Mouse (Mus musculus) midbrain, embryonic 16.5 days (tissue): Measurements from ENCODE around the gene 1700028K03Rik. TPM values are rescaled to one million over a fixed set of nuclear protein-coding genes. Genes with fewer than 3 reads are reported as not detected.

Source experiments
- ATAC-seq: fragments of 200-750 bp; cut with Nextera tagmentation; 2 replicates; pipeline ENCODE4 v1.8.0; 2017; ENCODE audit warnings: moderate TSS enrichment
- H3K27ac ChIP-seq: fragments of 300-500 bp; sonication (generic); 2 replicates; pipeline ENCODE4 v1.5.1; 2014; ENCODE audit warnings: mild to moderate bottlenecking, low read length, mixed read lengths
- H3K27me3 ChIP-seq: fragments of 300-500 bp; sonication (generic); 2 replicates; pipeline ENCODE4 v1.6.1; 2014; ENCODE audit warnings: low read depth, low read length, mixed read lengths; ENCODE audit not compliant: control insufficient read depth, insufficient read depth
- H3K36me3 ChIP-seq: fragments of 300-500 bp; sonication (generic); 2 replicates; pipeline ENCODE4 v1.6.1; 2014; ENCODE audit warnings: mild to moderate bottlenecking, low read length, moderate library complexity, mixed read lengths; ENCODE audit not compliant: control insufficient read depth, insufficient read depth
- H3K4me1 ChIP-seq: fragments of 300-500 bp; sonication (generic); 2 replicates; pipeline ENCODE4 v1.6.1; 2014; ENCODE audit warnings: mild to moderate bottlenecking, low read length, mixed read lengths; ENCODE audit not compliant: control insufficient read depth, insufficient read depth
- H3K4me2 ChIP-seq: fragments of 300-500 bp; sonication (generic); 2 replicates; pipeline ENCODE4 v1.6.1; 2014; ENCODE audit warnings: mild to moderate bottlenecking, low read length, mixed read lengths
- H3K4me3 ChIP-seq: fragments of 300-500 bp; sonication (generic); 2 replicates; pipeline ENCODE4 v1.5.1; 2014; ENCODE audit warnings: low read depth, mild to moderate bottlenecking, low read length, moderate library complexity, mixed read lengths
- H3K9ac ChIP-seq: fragments of 300-500 bp; sonication (generic); 2 replicates; pipeline ENCODE4 v1.6.1; 2014; ENCODE audit warnings: low read depth, low read length, mixed read lengths
- H3K9me3 ChIP-seq: fragments of 300-500 bp; sonication (generic); replicated peaks from 2 replicates; pipeline ENCODE4 v1.6.1; 2014; ENCODE audit warnings: mild to moderate bottlenecking, low read length, mixed read lengths; ENCODE audit not compliant: control insufficient read depth, poor library complexity, severe bottlenecking
- WGBS: fragments of 180-500 bp; shearing (Covaris S2); extraction: QIAGEN DNeasy Blood & Tissue Kit; methylation state at CpG from one replicate; pipeline ENCODE4 v1.1.7; 2014; 5-methylcytosine and 5-hydroxymethylcytosine counted together
- polyA plus RNA-seq: library from polyadenylated mRNA; unstranded; fragments of >200 nt; fragmentation: Nextera tagmentation; extraction: Ambion mirVana; gene quantifications from 2 replicates; pipeline ENCODE4 v1.2.1, GENCODE M21; 2015

Gene 1700028K03Rik
- polyA plus RNA-seq, 1 experiment from 2014 or later, result 0.46 TPM

GRCm38 (mm10) chr5:107499891-107500535 lies 34.5 kb upstream of the 1700028K03Rik start:
- Histone ChIP-seq H3K4me3 (no peak overlapping the region), H3K27me3 (no peaks in the 10 kb centered on the region), H3K4me2 (no peak overlapping the region), H3K9me3 (no peaks in the 10 kb centered on the region), H3K9ac (no peak overlapping the region), H3K36me3 (peaks cover 8% of the 10 kb centered on the region; the same call in 1 of the 2 replicates), H3K4me1 (peaks cover 17% of the 10 kb centered on the region), H3K27ac (no peak overlapping the region)
- WGBS, result 82% methylated on average over 5 of the region's 5 CpGs
- ATAC-seq, result no peak

GRCm38 (mm10) chr5:107500741-107501140 lies 33.8 kb upstream of the 1700028K03Rik start:
- ATAC-seq, result no peak
- H3K4me3 ChIP-seq, result no peak overlapping the region
- 88% methylated on average over 1 of the region's 1 CpGs for WGBS
- H3K9ac ChIP-seq, result no peak overlapping the region
- H3K27me3 ChIP-seq, result no peaks in the 10 kb centered on the region
- H3K9me3 ChIP-seq, result no peaks in the 10 kb centered on the region
- H3K4me1 ChIP-seq, result peaks cover 17% of the 10 kb centered on the region
- H3K36me3 ChIP-seq, result peaks cover 9% of the 10 kb centered on the region; the same call in 1 of the 2 replicates
- H3K27ac ChIP-seq, result no peak overlapping the region
- no peak overlapping the region for H3K4me2 ChIP-seq

DNA sequence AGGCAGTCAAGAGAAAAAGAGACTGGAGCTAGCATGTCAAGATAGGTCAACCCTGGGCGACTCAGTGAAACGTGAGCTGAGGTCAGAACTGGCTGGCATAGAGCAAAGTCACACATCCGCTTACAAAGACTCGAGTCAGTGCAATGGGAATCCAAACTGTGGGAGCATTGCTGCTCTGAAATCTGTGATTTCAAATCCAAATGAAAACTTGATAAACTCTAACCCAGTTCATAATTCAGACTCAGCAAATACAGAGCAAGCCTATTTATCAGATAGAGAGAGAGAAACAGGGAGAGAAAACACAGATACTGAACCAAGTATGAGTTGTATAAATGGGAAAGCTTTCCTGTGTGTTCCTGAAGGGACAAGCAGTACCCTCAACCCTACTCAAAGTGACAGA lies 27.2 kb upstream of the 1700028K03Rik start, which contains the start of gene Gm42669:
Gm42669 (plus strand) TSS at position 301 of the 400 bp plus-strand sequence.
- H3K4me1 ChIP-seq, result no peaks in the 10 kb centered on the region
- no peak within 1 kb of the TSS for H3K9ac ChIP-seq
- 90% methylated on average over 4 of the region's 4 CpGs for WGBS
- H3K9me3 ChIP-seq, result no peaks in the 10 kb centered on the region
- peaks cover 14% of the 10 kb centered on the region; the same call in 1 of the 2 replicates for H3K36me3 ChIP-seq
- H3K4me2 ChIP-seq, result no peak within 1 kb of the TSS
- no peak within 1 kb of the TSS for H3K27ac ChIP-seq
- no peaks in the 10 kb centered on the region for H3K27me3 ChIP-seq
- no peak for ATAC-seq
- H3K4me3 ChIP-seq, result no peak within 1 kb of the TSS

DNA sequence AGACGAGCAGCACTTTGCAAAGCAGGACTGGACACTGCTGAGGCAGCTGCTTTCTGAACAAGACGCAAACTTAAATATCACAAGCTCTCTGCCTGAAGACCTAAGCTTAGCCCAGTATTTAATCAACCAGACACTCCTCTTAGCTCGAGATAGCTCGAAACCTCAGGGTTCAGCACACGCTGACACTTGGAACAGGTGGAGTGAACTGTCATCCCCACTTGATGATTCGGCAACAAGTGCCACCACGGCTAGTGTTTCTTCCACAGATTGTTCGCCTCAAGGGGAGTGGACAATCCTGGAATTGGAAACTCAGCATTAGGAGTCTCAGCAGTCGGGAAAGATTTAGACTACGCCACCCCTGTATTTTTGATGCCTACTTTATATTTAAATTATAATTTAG lies 24.0 kb upstream of the 1700028K03Rik start:
- Histone ChIP-seq H3K4me3 (no peak overlapping the region), H3K27ac (no peak overlapping the region), H3K4me2 (no peak overlapping the region), H3K9ac (no peak overlapping the region), H3K36me3 (peaks cover 10% of the 10 kb centered on the region; the same call in 1 of the 2 replicates), H3K4me1 (no peaks in the 10 kb centered on the region), H3K27me3 (no peaks in the 10 kb centered on the region), H3K9me3 (no peaks in the 10 kb centered on the region)
- ATAC-seq, result no peak
- 93% methylated on average over 10 of the region's 10 CpGs for WGBS

DNA sequence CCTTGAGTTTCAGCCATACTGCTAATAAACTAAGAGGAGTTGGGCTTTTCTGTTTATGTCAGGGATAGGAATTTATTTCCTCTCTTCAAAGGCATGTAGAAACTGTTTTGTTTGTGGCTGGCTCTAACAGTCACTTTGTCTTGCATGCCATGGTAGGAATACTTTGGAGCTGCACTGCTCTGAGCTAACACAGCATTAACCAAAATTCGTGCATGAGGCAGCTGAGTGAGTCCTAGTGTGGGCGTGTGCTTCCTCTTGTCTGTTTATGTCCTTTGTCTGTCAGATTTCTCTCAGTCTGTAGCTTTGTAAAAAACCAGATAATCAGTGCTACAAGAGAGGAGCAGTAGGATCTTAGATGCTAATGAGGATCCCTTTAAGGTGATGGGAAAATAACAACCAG lies 23.2 kb upstream of the 1700028K03Rik start:
- H3K27me3 ChIP-seq, result no peaks in the 10 kb centered on the region
- WGBS, result 57% methylated on average over 2 of the region's 2 CpGs
- no peaks in the 10 kb centered on the region for H3K9me3 ChIP-seq
- H3K4me2 ChIP-seq, result no peak overlapping the region
- H3K36me3 ChIP-seq, result peaks cover 10% of the 10 kb centered on the region; the same call in 1 of the 2 replicates
- no peak overlapping the region for H3K27ac ChIP-seq
- no peak overlapping the region for H3K9ac ChIP-seq
- ATAC-seq, result no peak
- no peak overlapping the region for H3K4me3 ChIP-seq
- H3K4me1 ChIP-seq, result no peaks in the 10 kb centered on the region

- no peaks in the 10 kb centered on the region for H3K4me1 ChIP-seq
- H3K9ac ChIP-seq, result no peak overlapping the region
- no peak for ATAC-seq
- 51% methylated on average over 7 of the region's 7 CpGs for WGBS
- H3K36me3 ChIP-seq, result no peaks in the 10 kb centered on the region
- no peaks in the 10 kb centered on the region for H3K27me3 ChIP-seq
- H3K27ac ChIP-seq, result no peak overlapping the region
- H3K9me3 ChIP-seq, result no peaks in the 10 kb centered on the region
- no peak overlapping the region for H3K4me3 ChIP-seq
- no peak overlapping the region for H3K4me2 ChIP-seq
Measured at GRCm38 (mm10) chr5:107513583-107513982, 20.9 kb upstream of the 1700028K03Rik start.

DNA sequence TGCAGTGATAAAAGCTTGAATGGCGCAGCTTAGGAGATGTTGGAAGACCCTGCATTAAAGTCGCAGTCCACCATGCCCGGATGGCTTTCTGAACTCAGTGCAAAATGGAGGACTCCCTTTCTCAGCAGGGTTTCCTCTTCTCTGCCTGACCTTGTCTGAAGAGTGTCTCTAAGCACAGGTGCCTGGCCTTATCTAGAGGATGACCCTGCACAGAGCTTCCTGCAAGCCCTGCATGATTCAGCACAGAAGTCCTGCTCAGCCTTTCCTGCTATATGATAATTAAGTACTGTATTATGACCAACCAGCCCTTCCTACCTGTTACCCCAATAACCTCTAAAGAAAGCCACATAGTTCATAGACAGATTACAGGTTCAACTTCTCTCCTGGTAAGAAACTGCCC lies 19.1 kb upstream of the 1700028K03Rik start:
- Histone ChIP-seq H3K36me3 (no peaks in the 10 kb centered on the region), H3K9ac (no peak overlapping the region), H3K4me2 (no peak overlapping the region), H3K4me3 (no peak overlapping the region), H3K27me3 (no peaks in the 10 kb centered on the region), H3K9me3 (no peaks in the 10 kb centered on the region), H3K4me1 (no peaks in the 10 kb centered on the region), H3K27ac (no peak overlapping the region)
- 88% methylated on average over 3 of the region's 3 CpGs for WGBS
- ATAC-seq, result no peak

GRCm38 (mm10) chr5:107516087-107516486 lies 18.4 kb upstream of the 1700028K03Rik start:
- Histone ChIP-seq H3K9ac (no peak overlapping the region), H3K27me3 (no peaks in the 10 kb centered on the region), H3K4me2 (no peak overlapping the region), H3K36me3 (no peaks in the 10 kb centered on the region), H3K9me3 (no peaks in the 10 kb centered on the region), H3K4me1 (no peaks in the 10 kb centered on the region), H3K4me3 (no peak overlapping the region), H3K27ac (no peak overlapping the region)
- WGBS, result 97% methylated on average over 1 of the region's 1 CpGs
- no peak for ATAC-seq

GRCm38 (mm10) chr5:107518602-107519001 lies 15.9 kb upstream of the 1700028K03Rik start:
- WGBS, result 92% methylated on average over 4 of the region's 4 CpGs
- no peaks in the 10 kb centered on the region for H3K9me3 ChIP-seq
- no peak for ATAC-seq

More at GRCm38 (mm10) chr5:107518602-107519001, 15.9 kb upstream of the 1700028K03Rik start:
- Histone ChIP-seq H3K4me1 (no peaks in the 10 kb centered on the region), H3K4me2 (no peak overlapping the region), H3K9ac (no peak overlapping the region), H3K4me3 (no peak overlapping the region), H3K27ac (no peak overlapping the region), H3K36me3 (no peaks in the 10 kb centered on the region), H3K27me3 (no peaks in the 10 kb centered on the region)
